Mouse (Mus musculus) embryonic facial prominence, embryonic 11.5 days (tissue): Measurements from ENCODE around the gene Eml2. TPM values are rescaled to one million over a fixed set of nuclear protein-coding genes. Genes with fewer than 3 reads are reported as not detected.
A peak's percentile ranks its signal among the peaks of the same experiment; 100 is the strongest.

ENCODE experiments used
- ATAC-seq: fragments of 200-750 bp; cut with Nextera tagmentation; replicated peaks from 2 replicates; pipeline ENCODE4 v1.8.0; 2017; ENCODE audit warnings: low read depth; ENCODE audit not compliant: insufficient number of reproducible peaks, low FRiP score, low TSS enrichment
- DNase-seq: peaks from one replicate; pipeline ENCODE4 v3.0.0-alpha.2; 2015; ENCODE audit warnings: low spot score
- H3K27ac ChIP-seq: fragments of 300-500 bp; sonication (generic); replicated peaks from 2 replicates; pipeline ENCODE4 v1.5.1; 2014; ENCODE audit warnings: mild to moderate bottlenecking, low read depth, low read length, control low read depth
- H3K27me3 ChIP-seq: fragments of 300-500 bp; sonication (generic); 2 replicates; pipeline ENCODE4 v1.6.1; 2014; ENCODE audit warnings: mild to moderate bottlenecking, low read length, moderate library complexity, mixed read lengths; ENCODE audit not compliant: control insufficient read depth, insufficient read depth
- H3K36me3 ChIP-seq: fragments of 300-500 bp; sonication (generic); replicated peaks from 2 replicates; pipeline ENCODE4 v1.6.1; 2014; ENCODE audit warnings: low read depth, mild to moderate bottlenecking, low read length, moderate library complexity, mixed read lengths; ENCODE audit not compliant: control insufficient read depth, insufficient read depth
- H3K4me1 ChIP-seq: fragments of 300-500 bp; sonication (generic); 2 replicates; pipeline ENCODE4 v1.6.1; 2014; ENCODE audit warnings: low read length, mixed read lengths; ENCODE audit not compliant: control insufficient read depth, insufficient read depth
- H3K4me2 ChIP-seq: fragments of 300-500 bp; sonication (generic); 2 replicates; pipeline ENCODE4 v1.6.1; 2014; ENCODE audit warnings: low read depth, mild to moderate bottlenecking, control low read depth, low read length, moderate library complexity
- H3K4me3 ChIP-seq: fragments of 300-500 bp; sonication (generic); 2 replicates; pipeline ENCODE4 v1.5.1; 2014; ENCODE audit warnings: low read depth, low read length, control low read depth
- H3K9ac ChIP-seq: fragments of 300-500 bp; sonication (generic); replicated peaks from 2 replicates; pipeline ENCODE4 v1.6.1; 2014; ENCODE audit warnings: mild to moderate bottlenecking, control low read depth, low read length
- H3K9me3 ChIP-seq: fragments of 300-500 bp; sonication (generic); replicated peaks from 2 replicates; pipeline ENCODE4 v1.6.1; 2016; ENCODE audit warnings: mild to moderate bottlenecking, low read length, inconsistent platforms, mixed read lengths; ENCODE audit not compliant: control insufficient read depth
- WGBS: fragments of 180-500 bp; shearing (Covaris S2); extraction: QIAGEN DNeasy Blood & Tissue Kit; methylation state at CpG from one replicate; pipeline ENCODE4 v1.1.7; 2014; 5-methylcytosine and 5-hydroxymethylcytosine counted together
- polyA plus RNA-seq: library from polyadenylated mRNA; unstranded; fragments of >200 nt; fragmentation: Nextera tagmentation; extraction: Ambion mirVana; gene quantifications from 2 replicates; pipeline ENCODE4 v1.2.1, GENCODE M21; 2014

Eml2 gene
- polyA plus RNA-seq, 1 experiment from 2014 or later = 2.1 TPM

DNA sequence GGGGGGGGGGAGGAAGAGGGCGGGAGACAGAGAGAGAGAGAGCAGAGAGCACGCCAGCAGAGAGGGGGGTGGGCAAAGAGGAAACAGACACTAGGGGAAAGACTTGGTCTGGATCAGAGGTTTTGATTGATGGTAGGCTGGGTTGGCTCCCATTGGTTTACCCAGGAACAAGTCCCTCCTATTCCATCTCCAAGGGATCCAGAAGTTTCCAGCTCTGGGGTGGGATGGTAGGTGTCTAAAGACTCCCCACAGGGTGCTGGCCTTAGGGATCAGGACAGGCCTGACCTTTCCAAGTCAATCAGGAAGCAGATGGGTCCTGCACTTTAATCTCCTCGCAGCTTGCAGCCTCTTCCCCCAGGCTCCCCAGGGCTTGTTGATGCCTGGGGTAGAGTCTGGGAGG lies 41.7 kb downstream of the Eml2 start:
- 5% methylated on average over 2 of the region's 3 CpGs for WGBS
- DNase-seq = no peak

DNA sequence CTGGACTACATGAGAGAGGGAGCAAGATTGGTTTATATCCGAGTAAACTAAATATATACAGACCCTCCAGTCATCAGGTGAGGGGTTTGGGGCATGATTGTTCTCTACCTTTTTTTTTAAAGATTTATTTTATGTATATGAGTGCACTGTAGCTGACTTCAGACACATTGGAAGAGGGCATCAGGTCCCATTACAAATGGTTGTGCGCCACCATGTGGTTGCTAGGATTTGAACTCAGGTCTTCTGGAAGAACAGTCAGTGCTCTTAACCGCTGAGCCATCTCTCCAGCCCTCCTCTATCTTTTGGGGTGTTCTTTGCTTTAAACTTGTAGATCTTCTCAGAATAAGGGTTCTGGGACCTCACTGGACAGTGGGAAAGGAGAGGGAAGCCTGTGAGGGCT lies 43.8 kb downstream of the Eml2 start:
- Histone ChIP-seq H3K4me3 (no peak overlapping the region), H3K4me2 (no peak overlapping the region), H3K27me3 (no peaks in the 10 kb centered on the region), H3K4me1 (no peaks in the 10 kb centered on the region), H3K27ac (no peak overlapping the region), H3K9ac (no peak overlapping the region), H3K9me3 (no peaks in the 10 kb centered on the region), H3K36me3 (no peaks in the 10 kb centered on the region)
- WGBS = 59% methylated on average over 3 of the region's 3 CpGs
- ATAC-seq (no peak), DNase-seq (no peak)

More for the DNA sequence above, 41.7 kb downstream of the Eml2 start:
- Histone ChIP-seq H3K9me3 (no peaks in the 10 kb centered on the region), H3K27me3 (no peaks in the 10 kb centered on the region), H3K4me3 (no peak overlapping the region), H3K36me3 (no peaks in the 10 kb centered on the region), H3K9ac (no peak overlapping the region), H3K27ac (no peak overlapping the region), H3K4me1 (no peaks in the 10 kb centered on the region), H3K4me2 (no peak overlapping the region)
- 0 out of 2 replicates have a peak, but pooled peaks have one; percentile 11 for ATAC-seq

DNA sequence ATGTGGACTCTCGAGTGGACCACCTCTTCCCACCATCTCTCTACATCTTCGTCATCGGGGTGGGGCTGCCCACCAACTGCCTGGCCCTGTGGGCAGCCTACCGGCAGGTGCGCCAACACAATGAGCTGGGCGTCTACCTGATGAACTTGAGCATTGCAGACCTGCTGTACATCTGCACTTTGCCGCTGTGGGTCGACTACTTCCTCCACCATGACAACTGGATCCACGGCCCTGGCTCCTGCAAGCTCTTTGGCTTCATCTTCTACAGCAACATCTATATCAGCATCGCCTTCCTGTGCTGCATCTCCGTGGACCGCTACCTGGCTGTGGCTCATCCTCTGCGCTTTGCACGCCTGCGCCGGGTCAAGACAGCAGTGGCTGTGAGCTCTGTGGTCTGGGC lies 46.0 kb downstream of the Eml2 start:
- 91% methylated on average over 16 of the region's 16 CpGs for WGBS
- no peaks in the 10 kb centered on the region for H3K4me1 ChIP-seq
- no peak overlapping the region for H3K4me3 ChIP-seq
- no peak overlapping the region for H3K4me2 ChIP-seq
- H3K9me3 ChIP-seq = no peaks in the 10 kb centered on the region
- no peak overlapping the region for H3K27ac ChIP-seq
- no peaks in the 10 kb centered on the region for H3K27me3 ChIP-seq
- DNase-seq (no peak), ATAC-seq (no peak)
- no peak overlapping the region for H3K9ac ChIP-seq
- H3K36me3 ChIP-seq = no peaks in the 10 kb centered on the region

DNA sequence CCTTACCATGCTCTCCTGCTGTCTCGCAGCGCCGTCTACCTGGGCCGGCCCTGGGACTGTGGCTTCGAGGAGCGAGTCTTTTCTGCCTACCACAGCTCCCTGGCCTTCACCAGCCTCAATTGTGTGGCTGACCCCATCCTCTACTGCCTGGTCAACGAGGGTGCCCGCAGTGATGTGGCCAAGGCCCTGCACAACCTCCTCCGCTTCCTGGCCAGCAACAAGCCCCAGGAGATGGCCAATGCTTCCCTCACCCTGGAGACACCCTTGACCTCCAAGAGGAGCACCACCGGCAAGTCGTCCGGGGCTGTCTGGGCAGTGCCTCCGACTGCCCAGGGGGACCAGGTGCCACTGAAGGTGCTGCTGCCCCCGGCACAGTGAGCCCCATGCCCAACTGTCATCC lies 46.7 kb downstream of the Eml2 start:
- H3K4me2 ChIP-seq = no peak overlapping the region
- no peak for ATAC-seq
- H3K4me3 ChIP-seq = no peak overlapping the region
- DNase-seq = no peak
- no peak overlapping the region for H3K27ac ChIP-seq
- 92% methylated on average over 14 of the region's 14 CpGs for WGBS
- H3K9ac ChIP-seq = no peak overlapping the region
- no peaks in the 10 kb centered on the region for H3K36me3 ChIP-seq
- H3K9me3 ChIP-seq = no peaks in the 10 kb centered on the region
- H3K4me1 ChIP-seq = no peaks in the 10 kb centered on the region
- H3K27me3 ChIP-seq = no peaks in the 10 kb centered on the region

GRCm38 (mm10) chr7:19224933-19225332 lies 48.7 kb downstream of the Eml2 start:
- ATAC-seq = no peak
- no peak overlapping the region for H3K9ac ChIP-seq
- DNase-seq = no peak
- 80% methylated on average over 4 of the region's 4 CpGs for WGBS
- no peaks in the 10 kb centered on the region for H3K27me3 ChIP-seq
- H3K4me3 ChIP-seq = no peak overlapping the region
- H3K4me2 ChIP-seq = no peak overlapping the region
- H3K27ac ChIP-seq = no peak overlapping the region
- no peaks in the 10 kb centered on the region for H3K4me1 ChIP-seq
- H3K36me3 ChIP-seq = no peaks in the 10 kb centered on the region
- no peaks in the 10 kb centered on the region for H3K9me3 ChIP-seq

DNA sequence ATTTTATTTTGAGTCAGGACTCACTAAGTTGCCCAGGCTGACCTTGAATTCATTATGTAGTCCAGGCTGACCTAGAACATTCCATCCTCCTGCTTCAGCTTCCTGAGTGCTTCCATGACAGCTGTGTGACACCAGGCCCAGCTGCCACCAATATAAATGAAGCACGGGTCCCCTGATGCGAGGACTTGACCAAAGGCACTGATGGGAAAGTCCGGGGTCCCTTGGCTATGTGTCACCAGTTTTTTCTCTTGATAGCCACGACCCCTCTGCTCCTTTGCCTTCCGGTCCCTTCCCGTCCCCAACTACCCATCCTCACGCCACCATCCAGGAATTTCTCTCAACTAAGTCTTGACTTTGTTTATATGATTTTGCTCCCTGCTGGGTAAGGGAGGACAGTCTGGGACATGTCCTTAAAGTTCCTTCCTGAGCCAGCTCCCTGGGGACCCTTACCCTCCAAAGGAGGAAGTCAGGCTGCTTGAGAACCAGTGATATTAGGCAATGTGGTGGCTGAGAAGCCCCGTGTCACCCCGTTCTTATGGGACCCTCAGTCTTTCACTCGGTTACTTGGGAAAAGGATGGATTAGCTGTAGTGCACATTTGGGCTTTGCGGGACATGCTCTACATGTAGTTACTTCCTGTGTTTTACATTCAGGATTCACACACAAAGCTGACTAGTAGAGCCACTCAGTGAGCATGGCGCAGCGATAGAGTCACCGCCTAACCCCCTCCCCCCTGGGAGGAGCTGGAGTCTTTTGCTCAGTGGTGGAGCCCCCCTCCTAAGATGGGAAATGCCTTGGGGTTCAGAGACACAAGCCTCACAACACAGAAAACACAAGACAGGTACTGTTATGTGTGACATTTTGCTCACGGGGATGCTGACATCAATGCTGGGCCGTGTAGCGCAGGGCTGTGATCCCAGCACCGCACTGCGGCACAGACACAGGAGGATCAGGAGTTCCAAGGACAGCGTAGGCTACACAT lies 50.9 kb downstream of the Eml2 start:
- H3K36me3 ChIP-seq = no peaks in the 10 kb centered on the region
- no peaks in the 10 kb centered on the region for H3K4me1 ChIP-seq
- peak overlapping the region; percentile 22 for H3K27ac ChIP-seq
- peak overlapping the region; percentile 65 for H3K4me3 ChIP-seq
- H3K9me3 ChIP-seq = no peaks in the 10 kb centered on the region
- H3K4me2 ChIP-seq = peak overlapping the region; percentile 54
- ATAC-seq = peak; percentile 20
- 20% methylated on average over 20 of the region's 20 CpGs for WGBS
- H3K9ac ChIP-seq = peak overlapping the region; percentile 54
- H3K27me3 ChIP-seq = no peaks in the 10 kb centered on the region
- DNase-seq = peak; percentile 49

- WGBS = 0% methylated on average over 91 of the region's 91 CpGs
- H3K27ac ChIP-seq = peak within 1 kb of the TSS; percentile 96
- peak within 1 kb of the TSS; percentile 77 for H3K9ac ChIP-seq
- peak; percentile 95 for ATAC-seq
- no peaks in the 10 kb centered on the region for H3K4me1 ChIP-seq
- no peaks in the 10 kb centered on the region for H3K9me3 ChIP-seq
- no peaks in the 10 kb centered on the region for H3K27me3 ChIP-seq
- H3K36me3 ChIP-seq = no peaks in the 10 kb centered on the region
- peak within 1 kb of the TSS; percentile 65 for H3K4me3 ChIP-seq
- peak; percentile 100 for DNase-seq
- H3K4me2 ChIP-seq = peak within 1 kb of the TSS; percentile 83
Measured at GRCm38 (mm10) chr7:19227883-19228792, 51.9 kb downstream of the Eml2 start, which contains the start of gene Opa3. TSS of gene Opa3 (plus strand) at chr7:19228334.
